ENCODE assay signal across 14 mouse cellular contexts in genomic region chr6:39301484-39301883, GRCm38 (mm10).
DNase-seq lines count a peak whose midpoint lies in the region; ATAC-seq and TF ChIP-seq lines count a peak whose summit lies in the region.
"Had no signal": no experiment of that assay in that cellular context is flagged by ENCODE, and none has a peak within 500 bp of the region (broad histone marks: within the 10 kb centered on the region; RNA-seq: fewer than 3 reads in every experiment).

No protein-coding gene starts in this region.

- no peaks in the 10 kb centered on the region for H3K36me3 ChIP-seq in heart, embryonic 13.5 days
- H3K36me3 ChIP-seq: heart, embryonic 15.5 days; limb, embryonic 15.5 days; midbrain, embryonic 10.5 days had no signal

- peaks cover 11% of the 10 kb centered on the region; the same call in 1 of the 2 replicates for H3K4me1 ChIP-seq in heart, embryonic 13.5 days

- H3K4me2 ChIP-seq in heart, embryonic 13.5 days = no peak overlapping the region
- H3K4me2 ChIP-seq: heart, embryonic 15.5 days; limb, embryonic 15.5 days had no signal

- H3K27me3 ChIP-seq in heart, embryonic 13.5 days (replicated peaks) = no peaks in the 10 kb centered on the region
- H3K27me3 ChIP-seq: heart, embryonic 15.5 days; limb, embryonic 15.5 days had no signal

- H3K4me3 ChIP-seq in heart, embryonic 13.5 days = no peak overlapping the region
- H3K4me3 ChIP-seq in layer of hippocampus, adult 2 months = no peak overlapping the region
- H3K4me3 ChIP-seq: heart, embryonic 15.5 days; limb, embryonic 15.5 days; midbrain, embryonic 10.5 days had no signal

- intact Hi-C loops in heart, postnatal 36 days (cut with DNase I) = no loop called here

- no peak for ATAC-seq in heart, embryonic 13.5 days (ENCODE audit: extremely low read depth, insufficient number of reproducible peaks, low FRiP score, low TSS enrichment)
- ATAC-seq in granulocyte monocyte progenitor cell, adult 5-6 weeks (replicated peaks; ENCODE audit: poor library complexity, severe bottlenecking) = peak; percentile 74
- ATAC-seq: CD4-positive, CD25-positive, alpha-beta regulatory T cell, adult 4 months had no signal

- peak overlapping the region; percentile 51; the same call in 1 of the 2 replicates for H3K27ac ChIP-seq in heart, embryonic 13.5 days (replicated peaks)
- H3K27ac ChIP-seq in layer of hippocampus, adult 2 months = no peak overlapping the region
- H3K27ac ChIP-seq: limb, embryonic 15.5 days had no signal

- no peak overlapping the region for H3K9ac ChIP-seq in heart, embryonic 13.5 days
- H3K9ac ChIP-seq: heart, embryonic 15.5 days; limb, embryonic 15.5 days had no signal

- 73% methylated on average over 3 of the region's 3 CpGs for WGBS in heart, embryonic 13.5 days

- TF ChIP-seq CTCF in layer of hippocampus, adult 2 months (conservative IDR thresholded peaks at IDR 0.05) = no peak

- no peak for DNase-seq in heart, postnatal 36 days
- DNase-seq in thymus, postnatal 4 days = peak; percentile 48
- DNase-seq in thymus, adult 18-20 months = no peak
- DNase-seq in cerebellum, postnatal 36 days = no peak
- no peak for DNase-seq in layer of hippocampus, postnatal 36 days
- no peak for DNase-seq in layer of hippocampus, adult 2 months (ENCODE audit: low spot score in 2 of 2)
- DNase-seq: cerebellum, adult 9-11 months; kidney, adult 18-20 months had no signal

- no peaks in the 10 kb centered on the region for H3K9me3 ChIP-seq in heart, embryonic 13.5 days
- H3K9me3 ChIP-seq: heart, embryonic 15.5 days; limb, embryonic 15.5 days; midbrain, embryonic 10.5 days had no signal
